Mouse (Mus musculus): ENCODE data around the gene Srpr. TPM values are rescaled to one million over a fixed set of nuclear protein-coding genes. Genes with fewer than 3 reads are reported as not detected.

Srpr gene
- polyA plus RNA-seq, 1 experiment, result 96.9 TPM

- Histone ChIP-seq H3K27me3 (ENCODE audit: control insufficient read depth, insufficient read depth, low read length, poor library complexity, severe bottlenecking) (no peaks in the 10 kb centered on the region), H3K36me3 (ENCODE audit: control insufficient read depth, insufficient read depth, low read length, poor library complexity, severe bottlenecking) (peaks cover 3% of the 10 kb centered on the region; the same call in 1 of the 2 replicates), H3K4me3 (ENCODE audit: low read depth, low read length) (no peak overlapping the region), H3K4me1 (ENCODE audit: control insufficient read depth, insufficient read depth, low read length) (no peaks in the 10 kb centered on the region), H3K9ac (ENCODE audit: low read depth, poor library complexity, severe bottlenecking) (no peak overlapping the region), H3K9me3 (replicated peaks; ENCODE audit: control insufficient read depth, insufficient read depth, low read length, poor library complexity, severe bottlenecking) (no peaks in the 10 kb centered on the region), H3K27ac (ENCODE audit: insufficient read depth, low read length) (no peak overlapping the region)
- no peak for TF ChIP-seq POLR2A (IDR thresholded peaks at IDR 0.05; ENCODE audit: insufficient read depth, low read length)
- no peak for TF ChIP-seq EP300 (IDR thresholded peaks at IDR 0.05; ENCODE audit: insufficient read depth, low read depth, low read length)
- TF ChIP-seq CTCF (IDR thresholded peaks at IDR 0.05; ENCODE audit: low read depth, low read length), result no peak
These were observed 36.0 kb downstream of the Srpr start for GRCm38 (mm10) chr9:35235996-35236395.

- Histone ChIP-seq H3K9ac (ENCODE audit: low read depth, poor library complexity, severe bottlenecking) (no peak overlapping the region), H3K27me3 (ENCODE audit: control insufficient read depth, insufficient read depth, low read length, poor library complexity, severe bottlenecking) (no peaks in the 10 kb centered on the region), H3K4me3 (ENCODE audit: low read depth, low read length) (no peak overlapping the region), H3K27ac (ENCODE audit: insufficient read depth, low read length) (no peak overlapping the region), H3K36me3 (ENCODE audit: control insufficient read depth, insufficient read depth, low read length, poor library complexity, severe bottlenecking) (peaks cover 3% of the 10 kb centered on the region; the same call in 1 of the 2 replicates), H3K9me3 (replicated peaks; ENCODE audit: control insufficient read depth, insufficient read depth, low read length, poor library complexity, severe bottlenecking) (no peaks in the 10 kb centered on the region), H3K4me1 (ENCODE audit: control insufficient read depth, insufficient read depth, low read length) (no peaks in the 10 kb centered on the region)
- TF ChIP-seq EP300 (IDR thresholded peaks at IDR 0.05; ENCODE audit: insufficient read depth, low read depth, low read length) (no peak), POLR2A (IDR thresholded peaks at IDR 0.05; ENCODE audit: insufficient read depth, low read length) (no peak), CTCF (IDR thresholded peaks at IDR 0.05; ENCODE audit: low read depth, low read length) (no peak)
These were observed 38.4 kb downstream of the Srpr start for GRCm38 (mm10) chr9:35238371-35238770.

- Histone ChIP-seq H3K9me3 (replicated peaks; ENCODE audit: control insufficient read depth, insufficient read depth, low read length, poor library complexity, severe bottlenecking) (no peaks in the 10 kb centered on the region), H3K4me1 (ENCODE audit: control insufficient read depth, insufficient read depth, low read length) (no peaks in the 10 kb centered on the region), H3K36me3 (ENCODE audit: control insufficient read depth, insufficient read depth, low read length, poor library complexity, severe bottlenecking) (peaks cover 3% of the 10 kb centered on the region; the same call in 1 of the 2 replicates), H3K27ac (ENCODE audit: insufficient read depth, low read length) (no peak overlapping the region), H3K27me3 (ENCODE audit: control insufficient read depth, insufficient read depth, low read length, poor library complexity, severe bottlenecking) (no peaks in the 10 kb centered on the region), H3K9ac (ENCODE audit: low read depth, poor library complexity, severe bottlenecking) (no peak overlapping the region), H3K4me3 (ENCODE audit: low read depth, low read length) (no peak overlapping the region)
- TF ChIP-seq POLR2A (IDR thresholded peaks at IDR 0.05; ENCODE audit: insufficient read depth, low read length), result no peak
- no peak for TF ChIP-seq EP300 (IDR thresholded peaks at IDR 0.05; ENCODE audit: insufficient read depth, low read depth, low read length)
- no peak for TF ChIP-seq CTCF (IDR thresholded peaks at IDR 0.05; ENCODE audit: low read depth, low read length)
These were observed 39.1 kb downstream of the Srpr start for GRCm38 (mm10) chr9:35238915-35239571.

- Histone ChIP-seq H3K9me3 (replicated peaks; ENCODE audit: control insufficient read depth, insufficient read depth, low read length, poor library complexity, severe bottlenecking) (no peaks in the 10 kb centered on the region), H3K27ac (ENCODE audit: insufficient read depth, low read length) (no peak overlapping the region), H3K36me3 (ENCODE audit: control insufficient read depth, insufficient read depth, low read length, poor library complexity, severe bottlenecking) (peaks cover under 1% of the 10 kb centered on the region; the same call in 1 of the 2 replicates), H3K9ac (ENCODE audit: low read depth, poor library complexity, severe bottlenecking) (no peak overlapping the region), H3K4me3 (ENCODE audit: low read depth, low read length) (no peak overlapping the region), H3K4me1 (ENCODE audit: control insufficient read depth, insufficient read depth, low read length) (no peaks in the 10 kb centered on the region), H3K27me3 (ENCODE audit: control insufficient read depth, insufficient read depth, low read length, poor library complexity, severe bottlenecking) (no peaks in the 10 kb centered on the region)
- TF ChIP-seq POLR2A (IDR thresholded peaks at IDR 0.05; ENCODE audit: insufficient read depth, low read length) (no peak), EP300 (IDR thresholded peaks at IDR 0.05; ENCODE audit: insufficient read depth, low read depth, low read length) (no peak), CTCF (IDR thresholded peaks at IDR 0.05; ENCODE audit: low read depth, low read length) (no peak)
These were observed 39.8 kb downstream of the Srpr start for GRCm38 (mm10) chr9:35239734-35240133.

GRCm38 (mm10) chr9:35247405-35247804 is 47.4 kb downstream of the Srpr start:
- Histone ChIP-seq H3K9me3 (replicated peaks; ENCODE audit: control insufficient read depth, insufficient read depth, low read length, poor library complexity, severe bottlenecking) (no peaks in the 10 kb centered on the region), H3K9ac (ENCODE audit: low read depth, poor library complexity, severe bottlenecking) (no peak overlapping the region), H3K4me3 (ENCODE audit: low read depth, low read length) (no peak overlapping the region), H3K4me1 (ENCODE audit: control insufficient read depth, insufficient read depth, low read length) (no peaks in the 10 kb centered on the region), H3K27me3 (ENCODE audit: control insufficient read depth, insufficient read depth, low read length, poor library complexity, severe bottlenecking) (no peaks in the 10 kb centered on the region), H3K36me3 (ENCODE audit: control insufficient read depth, insufficient read depth, low read length, poor library complexity, severe bottlenecking) (no peaks in the 10 kb centered on the region), H3K27ac (ENCODE audit: insufficient read depth, low read length) (no peak overlapping the region)
- TF ChIP-seq EP300 (IDR thresholded peaks at IDR 0.05; ENCODE audit: insufficient read depth, low read depth, low read length), result no peak
- no peak for TF ChIP-seq POLR2A (IDR thresholded peaks at IDR 0.05; ENCODE audit: insufficient read depth, low read length)
- TF ChIP-seq CTCF (IDR thresholded peaks at IDR 0.05; ENCODE audit: low read depth, low read length), result no peak

- Histone ChIP-seq H3K36me3 (ENCODE audit: control insufficient read depth, insufficient read depth, low read length, poor library complexity, severe bottlenecking) (no peaks in the 10 kb centered on the region), H3K9ac (ENCODE audit: low read depth, poor library complexity, severe bottlenecking) (no peak overlapping the region), H3K4me3 (ENCODE audit: low read depth, low read length) (no peak overlapping the region), H3K27me3 (ENCODE audit: control insufficient read depth, insufficient read depth, low read length, poor library complexity, severe bottlenecking) (no peaks in the 10 kb centered on the region), H3K27ac (ENCODE audit: insufficient read depth, low read length) (no peak overlapping the region), H3K9me3 (replicated peaks; ENCODE audit: control insufficient read depth, insufficient read depth, low read length, poor library complexity, severe bottlenecking) (no peaks in the 10 kb centered on the region), H3K4me1 (ENCODE audit: control insufficient read depth, insufficient read depth, low read length) (no peaks in the 10 kb centered on the region)
- TF ChIP-seq EP300 (IDR thresholded peaks at IDR 0.05; ENCODE audit: insufficient read depth, low read depth, low read length) (no peak), POLR2A (IDR thresholded peaks at IDR 0.05; ENCODE audit: insufficient read depth, low read length) (no peak), CTCF (IDR thresholded peaks at IDR 0.05; ENCODE audit: low read depth, low read length) (no peak)
These were observed 49.5 kb downstream of the Srpr start for GRCm38 (mm10) chr9:35249476-35249875.

All from ES-Bruce4 (cell line).